Mouse (Mus musculus) ES-CJ7 (cell line): ENCODE data around the gene Rbm4.

Experiments
- DNase-seq: peaks from one replicate; pipeline ENCODE4 v3.0.0; 2011; ENCODE audit warnings: low read depth, low spot score

Rbm4 gene

DNA sequence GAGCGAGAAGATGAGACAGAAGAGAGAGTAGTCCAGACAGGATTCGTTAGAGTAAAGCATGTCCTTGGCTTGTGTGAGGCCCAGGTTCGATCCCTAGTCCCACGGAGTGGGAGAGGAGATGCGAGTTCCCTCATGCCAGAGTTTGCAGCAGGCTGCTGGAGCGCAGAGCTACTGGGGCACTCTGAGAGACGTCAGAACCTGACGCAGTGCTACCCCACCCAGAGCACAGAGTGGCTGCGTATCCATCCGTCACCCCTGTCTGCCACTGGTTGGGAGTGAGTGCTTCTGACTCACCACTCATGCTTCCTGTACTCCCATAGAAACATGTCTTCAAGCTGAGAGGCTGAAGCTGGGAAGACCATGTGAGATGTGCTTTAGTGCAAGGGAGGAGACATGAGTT lies 52.2 kb downstream of the Rbm4 start:
- DNase-seq: no peak

- DNase-seq: no peak
Measured at GRCm38 (mm10) chr19:4739762-4740161, 53.9 kb downstream of the Rbm4 start.

DNA sequence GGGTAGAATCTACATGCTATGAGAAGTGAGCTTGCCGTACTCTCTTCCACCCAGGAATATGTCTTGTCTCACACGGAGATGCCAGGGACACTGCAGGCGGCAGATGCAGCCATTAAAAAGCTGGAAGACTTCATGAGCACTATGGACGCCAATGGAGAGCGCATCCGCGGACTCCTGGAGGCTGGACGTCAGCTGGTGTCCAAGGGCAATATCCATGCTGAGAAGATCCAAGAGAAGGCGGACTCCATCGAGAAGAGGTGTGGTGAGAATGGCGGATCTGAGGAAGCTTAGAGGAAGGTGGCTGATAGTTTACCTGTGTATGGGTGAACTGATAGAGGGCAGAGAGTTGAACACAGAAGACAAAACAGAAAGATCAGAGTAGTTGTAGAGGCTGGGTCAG lies 54.6 kb downstream of the Rbm4 start:
- no peak for DNase-seq

DNA sequence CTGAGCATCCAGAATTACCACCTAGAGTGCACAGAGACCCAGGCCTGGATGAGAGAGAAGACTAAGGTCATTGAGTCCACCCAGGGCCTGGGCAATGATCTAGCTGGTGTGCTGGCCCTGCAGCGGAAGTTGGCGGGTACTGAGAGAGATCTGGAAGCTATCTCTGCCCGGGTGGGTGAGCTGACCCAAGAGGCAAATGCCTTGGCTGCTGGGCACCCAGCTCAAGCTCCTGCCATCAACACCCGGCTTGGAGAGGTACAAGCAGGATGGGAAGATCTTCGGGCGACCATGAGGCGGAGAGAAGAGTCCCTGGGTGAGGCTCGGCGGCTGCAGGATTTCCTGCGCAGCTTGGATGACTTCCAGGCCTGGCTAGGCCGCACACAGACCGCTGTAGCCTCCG lies 55.8 kb downstream of the Rbm4 start:
- peak; percentile 23 for DNase-seq
